Mouse (Mus musculus) limb, embryonic 10.5 days (tissue): ENCODE results near the gene Gm37240. TPM values are rescaled to one million over a fixed set of nuclear protein-coding genes. Genes with fewer than 3 reads are reported as not detected.

Experiments
- DNase-seq: peaks from one replicate; pipeline ENCODE4 v3.0.0-alpha.2; 2017; ENCODE audit warnings: low spot score
- H3K27ac ChIP-seq: fragments of 300-500 bp; sonication (generic); 2 replicates; pipeline ENCODE4 v1.5.1; 2016; ENCODE audit warnings: mild to moderate bottlenecking
- H3K27me3 ChIP-seq: fragments of 300-500 bp; sonication (generic); 2 replicates; pipeline ENCODE4 v1.6.1; 2016; ENCODE audit warnings: low read depth, mild to moderate bottlenecking; ENCODE audit not compliant: poor library complexity, severe bottlenecking
- H3K36me3 ChIP-seq: fragments of 300-500 bp; sonication (generic); 2 replicates; pipeline ENCODE4 v1.6.1; 2016; ENCODE audit warnings: mild to moderate bottlenecking, moderate library complexity
- H3K4me1 ChIP-seq: fragments of 300-500 bp; sonication (generic); 2 replicates; pipeline ENCODE4 v1.6.1; 2016
- H3K4me3 ChIP-seq: fragments of 300-500 bp; sonication (generic); 2 replicates; pipeline ENCODE4 v1.5.1; 2016; ENCODE audit warnings: mild to moderate bottlenecking, moderate library complexity
- H3K9me3 ChIP-seq: fragments of 300-500 bp; sonication (generic); replicated peaks from 2 replicates; pipeline ENCODE4 v1.6.1; 2016; ENCODE audit warnings: mild to moderate bottlenecking
- WGBS: fragments of 180-500 bp; shearing (Covaris S2); methylation state at CpG from one replicate; pipeline ENCODE4 v1.1.7; 2016; 5-methylcytosine and 5-hydroxymethylcytosine counted together
- polyA plus RNA-seq: library from polyadenylated mRNA; unstranded; fragments of >200 nt; fragmentation: Nextera tagmentation; extraction: Ambion mirVana; gene quantifications from 2 replicates; pipeline ENCODE4 v1.2.1, GENCODE M21; 2016

Gm37240 gene
- polyA plus RNA-seq, 1 experiment from 2014 or later: 3.1 TPM

- WGBS: 90% methylated on average over 4 of the region's 4 CpGs
- H3K27ac ChIP-seq: no peak overlapping the region
- no peaks in the 10 kb centered on the region for H3K9me3 ChIP-seq
These were observed 171.5 kb downstream of the Gm37240 start for GRCm38 (mm10) chr3:85715764-85716297.

GRCm38 (mm10) chr3:85713936-85714709 lies 173.2 kb downstream of the Gm37240 start:
- no peak for DNase-seq
- 88% methylated on average over 7 of the region's 7 CpGs for WGBS
- H3K9me3 ChIP-seq: no peaks in the 10 kb centered on the region
- no peaks in the 10 kb centered on the region for H3K27me3 ChIP-seq
- no peak overlapping the region for H3K27ac ChIP-seq
- H3K4me3 ChIP-seq: no peak overlapping the region
- no peaks in the 10 kb centered on the region for H3K36me3 ChIP-seq
- no peaks in the 10 kb centered on the region for H3K4me1 ChIP-seq

More at GRCm38 (mm10) chr3:85715764-85716297, 171.5 kb downstream of the Gm37240 start:
- H3K4me3 ChIP-seq: no peak overlapping the region
- H3K36me3 ChIP-seq: no peaks in the 10 kb centered on the region
- no peaks in the 10 kb centered on the region for H3K27me3 ChIP-seq
- H3K4me1 ChIP-seq: no peaks in the 10 kb centered on the region
- no peak for DNase-seq

- Histone ChIP-seq H3K27ac (no peak overlapping the region), H3K4me1 (no peaks in the 10 kb centered on the region), H3K36me3 (no peaks in the 10 kb centered on the region), H3K27me3 (no peaks in the 10 kb centered on the region), H3K9me3 (no peaks in the 10 kb centered on the region), H3K4me3 (no peak overlapping the region)
- WGBS: 84% methylated on average over 8 of the region's 8 CpGs
- DNase-seq: no peak
These were observed 176.6 kb downstream of the Gm37240 start for GRCm38 (mm10) chr3:85710695-85711094.

- DNase-seq: peak; percentile 72
- no peaks in the 10 kb centered on the region for H3K27me3 ChIP-seq
- H3K27ac ChIP-seq: no peak overlapping the region
- H3K9me3 ChIP-seq: no peaks in the 10 kb centered on the region
- 43% methylated on average over 7 of the region's 7 CpGs for WGBS
- H3K4me3 ChIP-seq: no peak overlapping the region
- no peaks in the 10 kb centered on the region for H3K36me3 ChIP-seq
- H3K4me1 ChIP-seq: no peaks in the 10 kb centered on the region
These were observed 179.9 kb downstream of the Gm37240 start for GRCm38 (mm10) chr3:85707421-85707820.

- no peak overlapping the region for H3K27ac ChIP-seq
- no peak for DNase-seq
- 64% methylated on average over 6 of the region's 6 CpGs for WGBS
These were observed 184.0 kb downstream of the Gm37240 start for GRCm38 (mm10) chr3:85703141-85703882.

GRCm38 (mm10) chr3:85698496-85698895 lies 188.8 kb downstream of the Gm37240 start:
- H3K9me3 ChIP-seq: no peaks in the 10 kb centered on the region
- H3K27me3 ChIP-seq: no peaks in the 10 kb centered on the region
- no peaks in the 10 kb centered on the region for H3K36me3 ChIP-seq
- H3K4me3 ChIP-seq: no peak overlapping the region
- no peak for DNase-seq
- no peaks in the 10 kb centered on the region for H3K4me1 ChIP-seq
- WGBS: 87% methylated on average over 4 of the region's 4 CpGs
- H3K27ac ChIP-seq: no peak overlapping the region

More at GRCm38 (mm10) chr3:85703141-85703882, 184.0 kb downstream of the Gm37240 start:
- no peaks in the 10 kb centered on the region for H3K36me3 ChIP-seq
- no peaks in the 10 kb centered on the region for H3K27me3 ChIP-seq
- no peak overlapping the region for H3K4me3 ChIP-seq
- no peaks in the 10 kb centered on the region for H3K9me3 ChIP-seq
- H3K4me1 ChIP-seq: no peaks in the 10 kb centered on the region

GRCm38 (mm10) chr3:85695056-85695455 lies 192.3 kb downstream of the Gm37240 start:
- H3K4me3 ChIP-seq: no peak overlapping the region
- H3K27ac ChIP-seq: no peak overlapping the region
- no peak for DNase-seq
- no peaks in the 10 kb centered on the region for H3K36me3 ChIP-seq
- peaks cover 4% of the 10 kb centered on the region; the same call in 1 of the 2 replicates for H3K4me1 ChIP-seq
- H3K9me3 ChIP-seq: no peaks in the 10 kb centered on the region
- H3K27me3 ChIP-seq: no peaks in the 10 kb centered on the region
- WGBS: 88% methylated on average over 3 of the region's 3 CpGs

GRCm38 (mm10) chr3:85693013-85693412 lies 194.3 kb downstream of the Gm37240 start:
- H3K4me1 ChIP-seq: peaks cover 4% of the 10 kb centered on the region; the same call in 1 of the 2 replicates
- no peaks in the 10 kb centered on the region for H3K9me3 ChIP-seq
- no peak for DNase-seq
- WGBS: 52% methylated on average over 3 of the region's 3 CpGs
- no peaks in the 10 kb centered on the region for H3K27me3 ChIP-seq
- H3K27ac ChIP-seq: no peak overlapping the region
- no peak overlapping the region for H3K4me3 ChIP-seq
- no peaks in the 10 kb centered on the region for H3K36me3 ChIP-seq

GRCm38 (mm10) chr3:85691134-85691533 lies 196.2 kb downstream of the Gm37240 start:
- no peak overlapping the region for H3K27ac ChIP-seq
- H3K4me3 ChIP-seq: no peak overlapping the region
- no peaks in the 10 kb centered on the region for H3K36me3 ChIP-seq
- no peaks in the 10 kb centered on the region for H3K9me3 ChIP-seq
- no peaks in the 10 kb centered on the region for H3K27me3 ChIP-seq
- peaks cover 4% of the 10 kb centered on the region; the same call in 1 of the 2 replicates for H3K4me1 ChIP-seq
- no peak for DNase-seq
- 72% methylated on average over 4 of the region's 4 CpGs for WGBS

GRCm38 (mm10) chr3:85688341-85688740 lies 199.0 kb downstream of the Gm37240 start:
- no peak for DNase-seq
- Histone ChIP-seq H3K4me3 (no peak overlapping the region), H3K36me3 (no peaks in the 10 kb centered on the region), H3K9me3 (no peaks in the 10 kb centered on the region), H3K4me1 (peaks cover 4% of the 10 kb centered on the region; the same call in 1 of the 2 replicates), H3K27me3 (no peaks in the 10 kb centered on the region), H3K27ac (no peak overlapping the region)
- 93% methylated on average over 14 of the region's 14 CpGs for WGBS

GRCm38 (mm10) chr3:85685271-85685670 lies 202.0 kb downstream of the Gm37240 start:
- Histone ChIP-seq H3K27ac (no peak overlapping the region), H3K4me3 (no peak overlapping the region), H3K36me3 (no peaks in the 10 kb centered on the region), H3K4me1 (peaks cover 5% of the 10 kb centered on the region; the same call in 1 of the 2 replicates), H3K27me3 (no peaks in the 10 kb centered on the region), H3K9me3 (no peaks in the 10 kb centered on the region)
- no peak for DNase-seq
- WGBS: 91% methylated on average over 8 of the region's 8 CpGs

GRCm38 (mm10) chr3:85683618-85684017 lies 203.7 kb downstream of the Gm37240 start:
- 91% methylated on average over 5 of the region's 5 CpGs for WGBS
- DNase-seq: no peak
- Histone ChIP-seq H3K4me3 (no peak overlapping the region), H3K27ac (no peak overlapping the region), H3K9me3 (no peaks in the 10 kb centered on the region), H3K36me3 (no peaks in the 10 kb centered on the region), H3K4me1 (peaks cover 5% of the 10 kb centered on the region; the same call in 1 of the 2 replicates), H3K27me3 (no peaks in the 10 kb centered on the region)

GRCm38 (mm10) chr3:85681136-85681535 lies 206.2 kb downstream of the Gm37240 start:
- 0 out of 2 replicates have a peak overlapping the region, but pooled peaks have one; percentile 25 for H3K27ac ChIP-seq
- H3K36me3 ChIP-seq: no peaks in the 10 kb centered on the region
- no peak overlapping the region for H3K4me3 ChIP-seq
- H3K4me1 ChIP-seq: peaks cover 5% of the 10 kb centered on the region; the same call in 1 of the 2 replicates
- no peaks in the 10 kb centered on the region for H3K27me3 ChIP-seq
- WGBS: 90% methylated on average over 7 of the region's 7 CpGs
- DNase-seq: no peak
- H3K9me3 ChIP-seq: no peaks in the 10 kb centered on the region
